Mouse (Mus musculus) left cerebral cortex, postnatal 14 days (tissue): ENCODE measurements at regions not wholly inside any gene's neighbourhood (a gene's known extent, or its start where the extent isn't known, plus 50 kb on each side); places are given as distances from the start of the nearest gene placed in this dataset.

Experiments
- DNase-seq, 2 experiments: peaks; one replicate each; pipeline ENCODE4 v3.0.0; 2021 to 2022; ENCODE audit warnings: low spot score in 2 of 2, mixed read lengths in 1 of 2
- intact Hi-C: fragments of 180-260 bp; cut with DNase I; formaldehyde crosslinking; loops from one replicate; pipeline ENCODE4 v1.15.1; 2025

- no peak for DNase-seq
- intact Hi-C loops = no loop called here
Observed at GRCm38 (mm10) chr1:75935866-75936265, 389.8 kb downstream of the Slc4a3 start.

GRCm38 (mm10) chr1:75936596-75936995 lies 390.5 kb downstream of the Slc4a3 start:
- DNase-seq = peak in 1 of 2 experiments; percentile 13
- intact Hi-C loops = no loop called here

- intact Hi-C loops = no loop called here
- no peak for DNase-seq
Observed at GRCm38 (mm10) chr1:75937331-75937730, 391.3 kb downstream of the Slc4a3 start.

- DNase-seq = no peak
- intact Hi-C loops = no loop called here
Observed at GRCm38 (mm10) chr1:75946290-75946839, 400.3 kb downstream of the Slc4a3 start.

GRCm38 (mm10) chr1:75978203-75978986 lies 432.3 kb downstream of the Slc4a3 start:
- DNase-seq = peak; percentile 30 to 61
- intact Hi-C loops = no loop called here

- intact Hi-C loops = no loop called here
- DNase-seq = no peak
Observed at GRCm38 (mm10) chr1:75983057-75983456, 437.0 kb downstream of the Slc4a3 start.

- DNase-seq = no peak
- intact Hi-C loops = no loop called here
Observed at GRCm38 (mm10) chr1:75983487-75983886, 437.4 kb downstream of the Slc4a3 start.

GRCm38 (mm10) chr1:75988496-75988895 lies 442.4 kb downstream of the Slc4a3 start:
- intact Hi-C loops = no loop called here
- no peak for DNase-seq

- intact Hi-C loops = loop anchor here (5.0 kb wide), 1 partner anchor 80 kb away; no protein-coding TSS in a partner anchor
- no peak for DNase-seq
Observed at GRCm38 (mm10) chr1:75992039-75992438, 446.0 kb downstream of the Slc4a3 start.

GRCm38 (mm10) chr1:75997222-75997621 lies 451.2 kb downstream of the Slc4a3 start:
- no peak for DNase-seq
- intact Hi-C loops = no loop called here

- DNase-seq = peak in 1 of 2 experiments; percentile 16
Observed at GRCm38 (mm10) chr1:76001124-76001523, 455.1 kb downstream of the Slc4a3 start.

GRCm38 (mm10) chr1:76009601-76010000 lies 463.5 kb downstream of the Slc4a3 start:
- no peak for DNase-seq
- intact Hi-C loops = no loop called here

More at GRCm38 (mm10) chr1:76001124-76001523, 455.1 kb downstream of the Slc4a3 start:
- intact Hi-C loops = no loop called here

GRCm38 (mm10) chr1:76010212-76010800 lies 464.2 kb downstream of the Slc4a3 start:
- DNase-seq = no peak
- intact Hi-C loops = no loop called here

GRCm38 (mm10) chr1:76018588-76018987 lies 472.5 kb downstream of the Slc4a3 start:
- intact Hi-C loops = no loop called here

GRCm38 (mm10) chr1:76019071-76019470 lies 473.0 kb downstream of the Slc4a3 start:
- intact Hi-C loops = no loop called here
- no peak for DNase-seq

More at GRCm38 (mm10) chr1:76018588-76018987, 472.5 kb downstream of the Slc4a3 start:
- DNase-seq = no peak

GRCm38 (mm10) chr1:76024650-76025049 lies 478.6 kb downstream of the Slc4a3 start:
- DNase-seq = no peak
- intact Hi-C loops = no loop called here

GRCm38 (mm10) chr1:76025389-76025788 lies 479.3 kb downstream of the Slc4a3 start:
- DNase-seq = no peak
- intact Hi-C loops = no loop called here

- DNase-seq = no peak
- intact Hi-C loops = no loop called here
Observed at GRCm38 (mm10) chr1:76029059-76029458, 483.0 kb downstream of the Slc4a3 start.

- DNase-seq = no peak
- intact Hi-C loops = no loop called here
Observed at GRCm38 (mm10) chr1:76031171-76031922, 485.3 kb downstream of the Slc4a3 start.

GRCm38 (mm10) chr1:76031923-76032285 lies 485.8 kb downstream of the Slc4a3 start:
- intact Hi-C loops = no loop called here
- DNase-seq = peak in 1 of 2 experiments; percentile 35
